Mouse (Mus musculus): Measurements from ENCODE around the gene Lcn12.

Lcn12 gene

DNA sequence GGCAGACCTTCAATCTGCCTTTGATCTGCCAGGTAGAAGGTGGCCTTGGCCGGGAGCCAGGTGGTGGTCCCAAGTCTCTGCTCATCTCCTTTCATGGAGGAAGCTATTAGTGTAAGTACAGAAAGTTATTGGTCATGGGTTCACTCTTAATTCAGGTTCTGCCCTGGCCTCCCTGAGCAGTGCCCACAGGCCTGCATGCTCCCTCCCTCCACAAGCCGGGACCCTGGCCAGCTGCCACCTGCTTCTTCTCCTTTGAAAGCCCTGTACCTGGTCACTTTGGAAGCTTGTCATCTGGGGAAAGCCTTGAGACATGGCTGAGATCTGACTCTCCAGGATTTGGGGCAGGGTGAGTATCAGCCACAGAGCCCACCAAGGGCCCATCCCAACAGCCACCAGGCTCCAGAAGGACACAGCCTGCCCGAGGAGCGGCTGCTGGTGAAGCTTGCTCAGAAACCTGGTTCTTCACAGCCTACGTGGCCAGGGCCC, at the start of gene Lcn12:
TSS of gene Lcn12 (minus strand) at position 436 of the 486 bp plus-strand sequence.
- 90% methylated on average over 5 of the region's 5 CpGs for WGBS

- WGBS: 92% methylated on average over 10 of the region's 10 CpGs
These were observed 48.1 kb upstream of the Lcn12 start for GRCm38 (mm10) chr2:25541644-25542367.

GRCm38 (mm10) chr2:25540541-25540948, 46.8 kb upstream of the Lcn12 start:
- WGBS: 88% methylated on average over 4 of the region's 4 CpGs

DNA sequence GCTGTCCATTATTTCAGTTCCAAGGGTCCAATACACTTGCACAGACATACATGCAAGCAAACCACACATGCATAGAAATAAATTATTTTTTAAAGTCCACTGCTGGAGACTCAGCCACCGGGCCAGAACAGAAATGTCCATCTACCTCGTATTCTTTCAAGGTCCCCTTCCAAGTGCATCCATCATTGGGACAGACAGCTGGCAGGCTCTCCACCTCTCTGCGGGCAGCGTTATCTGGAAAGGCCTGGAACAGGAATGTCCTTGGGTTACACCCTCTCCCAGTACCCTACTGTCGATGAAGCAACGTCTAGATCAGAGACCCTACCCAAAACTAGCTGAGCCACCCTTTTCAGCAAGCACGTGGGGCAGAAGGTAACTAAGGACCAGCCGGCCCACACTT, 42.8 kb upstream of the Lcn12 start:
- WGBS: 96% methylated on average over 8 of the region's 8 CpGs

DNA sequence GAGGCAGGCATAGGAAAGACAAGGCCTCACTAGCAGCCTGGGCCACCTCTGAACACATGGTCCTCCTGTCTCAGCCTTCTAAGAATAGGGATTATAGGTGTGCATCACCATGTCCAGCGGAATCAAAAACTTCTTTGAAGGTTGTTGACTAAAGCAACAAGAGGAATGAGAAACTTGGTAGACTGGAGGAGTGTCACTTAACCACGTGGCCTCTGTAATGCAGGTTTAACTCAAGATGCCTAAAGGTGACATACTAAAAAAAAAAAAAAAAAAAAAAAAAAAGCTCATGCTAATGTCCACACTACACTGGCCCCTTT, 41.1 kb upstream of the Lcn12 start:
- 96% methylated on average over 2 of the region's 2 CpGs for WGBS

DNA sequence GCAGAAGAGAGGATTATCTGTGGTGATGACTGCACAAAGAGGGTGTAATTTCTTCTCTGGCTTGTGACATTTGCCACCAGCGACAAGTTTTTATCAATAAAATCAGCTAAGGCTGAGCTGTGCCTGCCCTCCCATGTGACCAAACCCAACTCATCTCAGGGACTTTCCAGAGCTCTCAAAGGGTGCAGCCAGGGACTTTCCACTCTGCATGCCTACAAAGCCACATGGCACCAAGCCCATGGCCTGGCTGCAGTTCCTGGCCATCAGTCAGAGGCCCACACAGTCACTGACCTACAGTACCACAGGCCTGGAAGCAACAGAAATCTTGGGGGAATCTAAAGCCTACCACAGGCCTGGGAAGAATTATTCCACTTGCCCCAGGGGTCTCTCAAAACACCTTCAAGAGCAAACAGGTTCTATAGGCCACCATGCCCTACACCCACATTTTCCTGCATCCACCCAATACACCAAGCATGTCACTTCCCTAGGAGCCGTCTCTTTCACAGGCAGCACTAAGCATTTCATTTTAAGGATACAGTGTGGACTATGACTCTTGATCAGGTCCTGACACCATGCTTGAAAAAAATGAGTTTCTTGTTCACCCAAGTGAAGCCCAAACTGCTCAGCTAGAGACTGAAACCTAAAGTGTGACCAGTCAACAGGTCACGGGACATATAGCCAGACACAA, 40.6 kb upstream of the Lcn12 start:
- WGBS: 78% methylated on average over 3 of the region's 3 CpGs

DNA sequence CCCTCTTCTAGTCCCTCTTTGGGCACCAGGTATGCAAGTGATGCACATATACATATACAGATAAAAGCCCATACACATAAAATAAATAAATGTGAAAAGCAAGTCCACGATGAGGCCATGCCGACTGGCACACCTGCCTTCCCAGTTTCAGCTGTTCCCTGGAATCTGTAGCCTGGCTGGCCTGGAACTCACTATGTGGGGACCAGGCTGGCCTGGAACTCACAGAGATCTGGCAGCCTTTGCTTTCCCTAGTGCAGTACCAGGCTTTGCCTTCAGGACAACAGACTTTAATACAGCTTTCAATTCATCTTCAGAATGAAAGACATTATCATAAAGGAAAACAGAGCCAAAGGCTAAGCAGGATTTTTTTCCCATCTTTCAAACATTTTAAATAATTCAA, 40.0 kb upstream of the Lcn12 start:
- WGBS: 91% methylated on average over 2 of the region's 2 CpGs

DNA sequence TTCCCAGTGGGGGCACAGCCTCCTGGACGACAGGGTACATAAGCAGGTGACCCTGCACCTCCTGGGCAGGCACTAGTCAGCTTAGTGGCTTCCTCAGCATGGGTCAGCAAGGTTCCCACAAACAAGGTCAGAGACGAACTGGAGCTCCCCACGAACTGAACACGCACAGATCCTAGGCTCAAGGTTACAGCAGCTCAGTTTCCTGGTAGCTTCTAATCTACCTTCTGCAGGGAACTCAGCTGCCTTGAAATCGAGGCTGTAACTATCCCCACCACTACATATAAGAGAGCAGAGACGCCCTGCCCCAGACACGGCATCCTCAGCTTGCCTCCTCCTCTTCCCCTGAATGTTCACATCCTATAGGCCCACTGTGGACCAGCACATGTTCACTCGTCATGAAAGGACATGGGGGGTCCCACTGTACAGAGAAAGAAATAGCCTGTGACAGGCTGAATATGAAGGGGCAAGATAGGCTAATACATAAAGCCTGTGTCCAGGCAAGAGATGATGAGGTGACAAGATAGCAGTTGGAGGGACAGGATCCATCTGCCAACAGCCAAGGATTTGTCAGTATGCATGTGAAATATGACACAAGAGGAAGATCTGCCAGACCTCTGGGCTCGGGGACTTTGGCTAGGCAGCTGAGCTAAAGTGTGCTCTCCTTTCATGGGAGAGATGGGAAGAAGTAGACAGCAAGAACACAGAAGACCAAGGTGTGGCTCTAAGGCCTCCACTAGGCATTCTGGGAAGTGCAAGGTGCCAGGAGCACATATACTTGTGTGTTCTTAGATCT, 33.0 kb upstream of the Lcn12 start:
- 91% methylated on average over 9 of the region's 9 CpGs for WGBS

- 83% methylated on average over 3 of the region's 3 CpGs for WGBS
These were observed 16.2 kb upstream of the Lcn12 start for GRCm38 (mm10) chr2:25509912-25510311.

DNA sequence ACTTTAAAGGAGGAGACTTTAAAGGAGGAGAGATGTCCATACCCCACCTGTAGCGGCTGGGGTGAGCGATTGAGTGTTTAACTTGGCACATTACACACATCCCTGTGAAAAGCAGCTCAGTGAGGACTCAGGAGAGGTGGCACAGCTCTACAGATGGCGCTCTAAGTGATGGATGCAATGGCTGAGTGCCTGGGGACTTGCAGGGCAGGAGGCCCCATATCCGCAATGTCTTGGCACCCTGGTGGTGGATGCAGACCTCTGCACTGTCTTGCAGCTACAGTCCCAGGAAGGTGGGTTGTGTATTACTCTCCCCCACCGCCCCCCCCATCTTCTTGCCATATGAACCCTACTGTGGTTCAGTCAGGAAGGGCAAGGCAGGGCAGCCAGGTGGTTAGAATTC, 13.3 kb upstream of the Lcn12 start:
- 34% methylated on average over 5 of the region's 5 CpGs for WGBS

- WGBS: 90% methylated on average over 4 of the region's 4 CpGs
These were observed 12.1 kb upstream of the Lcn12 start for GRCm38 (mm10) chr2:25505860-25506259.

- WGBS: 93% methylated on average over 1 of the region's 1 CpGs
These were observed 11.3 kb upstream of the Lcn12 start for GRCm38 (mm10) chr2:25505000-25505399.

DNA sequence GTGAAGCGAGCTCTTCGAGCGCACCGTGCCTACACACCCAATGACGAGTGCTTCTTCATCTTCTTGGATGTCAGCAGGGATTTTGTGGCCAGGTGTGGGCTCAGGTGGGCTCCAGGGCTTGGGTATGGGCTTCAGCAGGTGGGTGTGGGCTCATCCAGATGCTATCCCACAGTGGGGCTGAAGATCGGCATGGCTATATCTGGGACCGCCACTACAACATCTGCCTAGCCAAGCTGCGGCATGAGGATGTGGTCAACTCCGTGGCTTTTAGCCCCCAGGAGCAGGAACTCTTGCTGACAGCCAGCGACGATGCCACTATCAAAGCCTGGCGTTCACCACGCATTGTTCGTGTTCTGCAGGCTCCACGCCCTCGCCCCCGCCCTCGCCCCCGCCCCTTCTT, 10.8 kb upstream of the Lcn12 start:
- WGBS: 91% methylated on average over 19 of the region's 19 CpGs

- 92% methylated on average over 3 of the region's 3 CpGs for WGBS
These were observed 9.0 kb upstream of the Lcn12 start for GRCm38 (mm10) chr2:25502726-25503125.

DNA sequence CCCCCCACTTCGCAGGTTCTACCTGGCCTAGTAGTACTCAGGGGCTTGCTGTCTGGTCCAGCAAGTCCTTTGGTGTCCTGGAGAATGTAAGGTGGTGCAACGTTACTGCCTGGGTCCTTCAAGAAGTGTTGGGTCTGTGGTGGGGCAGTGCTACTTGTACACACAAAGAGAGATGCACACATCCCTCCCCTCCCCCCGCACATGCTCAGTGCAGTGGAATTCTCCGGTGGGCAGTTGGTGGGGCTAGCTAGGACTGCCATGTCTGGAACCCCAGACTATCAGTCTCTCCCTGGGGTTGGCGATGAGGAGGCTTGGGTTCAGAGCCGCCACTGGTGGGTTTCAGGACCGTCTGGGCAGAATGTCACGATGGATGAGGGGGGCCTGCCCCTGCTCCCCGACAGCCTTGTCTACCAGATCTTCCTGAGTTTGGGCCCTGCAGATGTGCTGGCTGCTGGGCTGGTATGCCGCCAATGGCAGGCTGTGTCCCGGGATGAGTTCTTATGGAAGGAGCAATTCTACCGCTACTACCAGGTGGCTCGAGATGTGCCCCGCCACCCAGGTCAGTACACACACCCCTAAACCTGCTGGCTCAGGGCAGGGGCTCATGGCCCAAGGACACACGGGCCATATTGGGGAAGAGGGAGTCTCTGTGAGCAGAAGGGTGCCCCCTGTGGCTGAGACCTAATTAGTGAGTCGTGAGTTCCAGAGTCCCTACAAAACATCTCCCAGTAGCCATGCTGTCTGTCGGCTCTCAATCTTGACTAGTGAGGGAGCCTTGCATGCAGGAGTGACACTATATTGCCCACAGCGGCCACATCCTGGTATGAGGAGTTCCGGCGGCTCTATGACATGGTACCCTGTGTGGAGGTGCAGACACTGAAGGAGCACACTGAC, 8.1 kb upstream of the Lcn12 start, which contains the start of gene C8g:
TSS of gene C8g (minus strand) at position 127 of the 894 bp plus-strand sequence.
- WGBS: 69% methylated on average over 20 of the region's 20 CpGs

DNA sequence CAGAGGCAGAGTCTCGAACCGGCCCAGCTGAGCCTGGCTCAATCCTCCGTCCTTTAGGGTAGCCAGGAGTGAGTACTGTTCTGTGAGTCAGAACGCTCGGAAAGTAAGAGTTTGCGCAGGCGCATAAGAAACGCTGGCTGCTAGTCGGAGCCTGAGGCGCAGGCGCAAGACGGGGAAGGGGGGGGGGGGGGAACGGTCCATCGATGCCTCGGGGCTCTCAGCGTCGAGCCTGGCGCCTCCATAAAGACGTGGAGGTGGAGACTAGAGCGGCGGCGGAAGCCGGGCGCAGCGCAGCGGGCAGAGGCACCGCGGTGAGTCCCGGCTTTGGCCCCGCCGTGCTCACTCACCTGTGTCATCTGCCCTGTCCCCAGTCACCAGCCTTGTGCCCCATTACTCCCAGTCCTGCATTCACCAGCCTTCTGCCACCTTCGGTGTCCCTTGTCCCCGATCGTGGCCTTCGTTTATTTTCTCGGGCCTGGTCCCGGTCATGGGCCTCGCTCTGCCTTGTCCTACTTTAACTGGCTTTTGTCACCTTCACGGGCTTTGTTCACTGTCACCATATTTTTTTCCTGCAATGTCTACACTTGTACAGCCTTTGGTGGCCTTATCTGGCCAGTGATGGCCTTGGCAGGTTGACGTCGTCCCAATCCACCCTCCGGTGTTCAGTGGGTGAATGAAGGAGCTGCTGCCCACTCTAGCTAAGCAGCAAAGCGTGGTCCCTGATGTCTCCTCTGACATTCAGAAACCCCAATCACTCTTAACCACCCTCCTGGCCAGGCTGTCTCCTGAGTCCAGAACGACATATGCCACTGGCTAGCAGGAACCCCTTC, 7.1 kb upstream of the Lcn12 start, which contains the start of gene Fbxw5:
TSS of gene Fbxw5 (plus strand) at position 175 of the 830 bp plus-strand sequence.
- WGBS: 3% methylated on average over 39 of the region's 44 CpGs

DNA sequence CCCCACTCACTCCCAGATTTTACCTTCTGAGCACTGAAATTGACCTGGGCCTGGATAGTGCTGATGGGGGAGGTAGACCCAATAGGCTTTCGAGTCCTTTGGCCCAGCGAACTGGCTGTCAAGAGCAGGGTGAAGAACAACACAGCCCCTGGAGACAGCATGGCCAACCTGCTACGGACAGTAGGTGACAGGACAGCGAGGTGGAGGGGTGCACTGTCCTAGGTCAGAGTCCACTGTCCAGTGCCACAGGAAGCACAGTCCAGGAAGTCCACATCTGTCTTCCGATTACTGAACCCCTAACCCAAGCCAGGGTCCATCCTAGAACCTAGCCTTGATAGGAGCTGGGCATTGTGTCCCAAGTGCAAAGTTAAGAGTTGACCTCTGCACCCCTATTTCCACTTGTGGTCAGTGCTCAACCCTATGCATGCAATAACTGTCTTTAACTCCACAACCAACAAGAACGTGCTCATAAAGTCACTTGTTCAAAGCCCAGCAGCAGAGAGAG, 6.4 kb upstream of the Lcn12 start:
- WGBS: 72% methylated on average over 6 of the region's 6 CpGs

DNA sequence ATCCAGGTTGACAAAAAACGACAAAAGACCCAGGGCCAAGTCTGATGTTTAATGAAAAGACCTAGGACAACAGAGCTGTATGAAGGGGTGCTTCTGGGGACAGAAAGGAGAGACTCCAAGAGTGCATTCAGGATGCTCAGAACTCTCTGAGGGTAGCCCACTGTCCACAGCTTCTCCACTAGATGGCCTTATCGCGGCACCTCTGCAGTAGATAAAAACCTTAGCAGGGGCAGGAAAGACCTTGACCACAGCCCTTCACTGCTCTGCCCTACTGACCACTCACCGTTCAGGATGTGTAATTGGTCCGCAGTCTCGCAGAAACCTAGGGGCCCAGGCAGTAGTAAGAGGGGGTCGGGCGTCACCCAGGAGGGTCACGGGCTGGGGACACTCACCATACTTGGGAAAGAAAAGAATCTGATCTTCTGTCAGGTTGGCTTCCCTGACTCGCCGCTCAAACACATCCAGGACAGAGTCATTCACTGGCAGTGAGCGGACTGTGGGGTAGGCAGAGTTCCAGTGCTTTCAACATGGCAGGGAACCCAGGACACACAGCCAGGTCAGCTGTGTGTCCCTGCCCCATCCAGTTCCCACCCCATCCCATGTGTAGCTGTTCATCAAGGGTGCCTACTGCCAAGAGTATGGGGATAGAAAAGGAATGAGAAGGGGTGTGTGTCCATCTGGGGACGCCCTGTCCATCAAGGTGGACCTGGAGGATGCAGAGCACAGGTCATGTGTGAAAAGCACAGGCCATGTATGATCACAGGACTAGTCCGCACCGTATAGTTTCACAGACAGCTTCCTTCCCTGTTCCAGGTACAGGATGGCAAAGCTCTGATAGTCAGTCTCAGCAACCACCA, 5.1 kb upstream of the Lcn12 start:
- 77% methylated on average over 15 of the region's 15 CpGs for WGBS

DNA sequence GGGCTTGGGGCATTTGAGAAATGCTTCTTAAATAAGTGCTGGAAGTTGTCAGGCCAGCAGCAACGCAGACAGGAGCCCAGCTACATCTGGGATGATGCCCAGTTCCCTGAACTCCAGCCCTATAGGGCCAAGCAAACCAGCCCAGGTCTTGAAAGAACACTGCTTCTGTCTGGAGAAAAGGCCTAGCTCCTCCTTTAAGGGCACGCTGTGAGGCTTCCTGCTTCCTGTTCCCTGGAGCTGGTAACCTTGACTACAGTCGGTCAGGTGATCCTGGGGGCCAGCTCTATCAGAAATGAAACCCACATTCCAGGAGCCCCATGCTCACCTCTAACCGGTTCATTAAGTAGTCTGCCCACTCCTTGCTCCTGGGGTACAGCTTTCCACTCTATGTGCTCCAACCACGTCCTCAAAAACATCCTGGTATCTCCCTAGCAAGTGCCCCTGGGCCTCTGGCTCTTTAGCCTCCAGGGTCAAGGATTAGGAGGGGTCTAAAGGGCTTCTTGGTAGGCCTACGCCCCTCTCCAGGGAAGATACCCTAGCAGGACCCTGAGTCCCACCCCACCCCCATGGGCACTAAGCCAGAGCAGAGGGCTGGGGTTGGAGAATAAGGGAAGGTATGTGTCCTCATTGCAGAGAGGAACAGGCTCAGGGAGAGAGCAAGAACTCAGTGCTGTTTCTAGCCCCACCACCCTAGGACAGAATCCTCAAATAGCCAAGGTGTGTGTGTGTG, 4.3 kb upstream of the Lcn12 start:
- 55% methylated on average over 6 of the region's 6 CpGs for WGBS

Measured in cerebral cortex, adult 2 months (tissue).